Mouse (Mus musculus): ENCODE results near the gene Dnah2.

DNA sequence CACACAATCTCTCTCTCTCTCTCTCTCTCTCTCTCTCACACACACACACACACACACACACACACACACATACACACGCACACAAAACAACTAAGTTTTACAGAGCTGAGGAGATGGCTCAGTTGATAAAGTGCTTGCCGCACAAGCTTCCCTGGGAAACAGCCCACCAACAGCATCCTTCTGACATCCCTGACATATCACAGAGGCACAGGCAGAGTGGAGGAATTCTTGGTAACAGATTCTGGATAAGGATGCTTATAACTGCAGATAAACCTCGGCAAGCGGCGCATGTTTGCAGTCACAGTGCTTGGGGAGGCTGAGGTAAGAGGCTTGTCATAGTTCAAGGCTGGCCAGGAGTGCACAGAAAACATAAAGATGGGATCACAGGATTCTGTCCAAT is 87.3 kb downstream of the Dnah2 start:
- TF ChIP-seq CTCF (IDR thresholded peaks at IDR 0.05; ENCODE audit: control insufficient read depth, insufficient read depth, low read length), result no peak
- no peak for TF ChIP-seq POLR2A (IDR thresholded peaks at IDR 0.05; ENCODE audit: borderline replicate concordance, control insufficient read depth, low read depth, low read length)
